Mouse (Mus musculus) intestine, embryonic 15.5 days (tissue): ENCODE results near the gene Slc35d2. TPM values are rescaled to one million over a fixed set of nuclear protein-coding genes. Genes with fewer than 3 reads are reported as not detected.

Source experiments
- ATAC-seq: fragments of 200-750 bp; cut with Nextera tagmentation; 2 replicates; pipeline ENCODE4 v1.8.0; 2017; ENCODE audit warnings: moderate TSS enrichment, moderate library complexity
- H3K27ac ChIP-seq: fragments of 300-500 bp; sonication (generic); 2 replicates; pipeline ENCODE4 v1.5.1; 2015; ENCODE audit warnings: mild to moderate bottlenecking, inconsistent platforms
- H3K27me3 ChIP-seq: fragments of 300-500 bp; sonication (generic); replicated peaks from 2 replicates; pipeline ENCODE4 v1.6.1; 2015; ENCODE audit warnings: inconsistent platforms
- H3K36me3 ChIP-seq: fragments of 300-500 bp; sonication (generic); 2 replicates; pipeline ENCODE4 v1.6.1; 2015; ENCODE audit warnings: inconsistent platforms
- H3K4me1 ChIP-seq: fragments of 300-500 bp; sonication (generic); replicated peaks from 2 replicates; pipeline ENCODE4 v1.6.1; 2015; ENCODE audit warnings: inconsistent platforms
- H3K4me2 ChIP-seq: fragments of 300-500 bp; sonication (generic); replicated peaks from 2 replicates; pipeline ENCODE4 v1.6.1; 2015; ENCODE audit warnings: mild to moderate bottlenecking, inconsistent platforms
- H3K4me3 ChIP-seq: fragments of 300-500 bp; sonication (generic); replicated peaks from 2 replicates; pipeline ENCODE4 v1.5.1; 2015; ENCODE audit warnings: inconsistent platforms
- H3K9ac ChIP-seq: fragments of 300-500 bp; sonication (generic); 2 replicates; pipeline ENCODE4 v1.6.1; 2015; ENCODE audit warnings: inconsistent platforms
- H3K9me3 ChIP-seq: fragments of 300-500 bp; sonication (generic); 2 replicates; pipeline ENCODE4 v1.6.1; 2016; ENCODE audit warnings: inconsistent platforms
- WGBS: fragments of 180-500 bp; shearing (Covaris S2); methylation state at CpG from one replicate; pipeline ENCODE4 v1.1.7; 2015; 5-methylcytosine and 5-hydroxymethylcytosine counted together
- polyA plus RNA-seq: library from polyadenylated mRNA; unstranded; fragments of >200 nt; fragmentation: Nextera tagmentation; extraction: Ambion mirVana; gene quantifications from 2 replicates; pipeline ENCODE4 v1.2.1, GENCODE M21; 2015

Slc35d2 gene
- polyA plus RNA-seq, 1 experiment from 2014 or later: 6.7 TPM

DNA sequence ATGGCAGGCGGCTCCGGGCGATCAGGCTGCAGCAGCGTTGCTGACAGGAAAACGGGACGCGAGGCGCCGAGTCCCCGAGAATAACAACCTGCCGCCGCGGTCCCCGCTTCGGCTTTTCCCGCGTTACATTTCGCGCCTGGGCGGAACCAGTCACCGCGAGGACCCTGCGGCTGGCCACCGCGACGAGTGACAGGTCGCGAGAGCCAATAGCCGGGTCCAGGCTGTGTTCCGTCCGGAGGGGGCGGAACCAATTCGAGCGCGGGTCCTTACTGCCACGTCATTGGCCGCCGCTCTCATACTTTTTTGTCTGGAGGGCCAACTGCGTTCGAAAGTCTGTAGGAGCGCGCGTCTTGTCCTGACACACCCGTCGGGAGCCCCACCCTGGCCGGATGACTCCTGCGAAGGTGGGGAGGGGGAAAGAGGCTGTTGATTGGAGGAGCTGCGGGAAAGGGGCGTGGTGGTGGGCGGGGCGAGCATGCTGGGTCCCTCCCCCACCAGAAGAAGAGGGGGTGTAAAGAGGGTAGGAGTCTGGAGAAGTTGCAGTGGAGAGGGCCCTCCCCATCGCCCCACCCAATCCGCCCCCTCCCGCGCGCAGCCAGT is 24.0 kb upstream of the Slc35d2 start, which contains the start of gene Zfp367:
TSS of gene Zfp367 (minus strand) at position 120 of the 600 bp plus-strand sequence.
- Histone ChIP-seq H3K27me3 (no peaks in the 10 kb centered on the region), H3K27ac (peak within 1 kb of the TSS; percentile 94), H3K9ac (peak within 1 kb of the TSS; percentile 77), H3K9me3 (no peaks in the 10 kb centered on the region), H3K4me3 (peak within 1 kb of the TSS; percentile 97), H3K4me1 (peaks cover 7% of the 10 kb centered on the region), H3K36me3 (no peaks in the 10 kb centered on the region), H3K4me2 (peak within 1 kb of the TSS; percentile 93)
- peak; percentile 95 for ATAC-seq
- under 1% methylated on average over 56 of the region's 56 CpGs for WGBS

GRCm38 (mm10) chr13:64152671-64153082 is 23.5 kb upstream of the Slc35d2 start:
- Histone ChIP-seq H3K4me1 (peaks cover 7% of the 10 kb centered on the region), H3K27me3 (no peaks in the 10 kb centered on the region), H3K27ac (peak overlapping the region; percentile 94), H3K9me3 (no peaks in the 10 kb centered on the region), H3K4me3 (peak overlapping the region; percentile 97), H3K4me2 (peak overlapping the region; percentile 93), H3K36me3 (no peaks in the 10 kb centered on the region), H3K9ac (peak overlapping the region; percentile 77)
- under 1% methylated on average over 60 of the region's 61 CpGs for WGBS
- peak; percentile 39 for ATAC-seq

- peak; percentile 34 for ATAC-seq
- H3K4me2 ChIP-seq: peak overlapping the region; percentile 93
- no peaks in the 10 kb centered on the region for H3K36me3 ChIP-seq
- H3K27me3 ChIP-seq: no peaks in the 10 kb centered on the region
- peak overlapping the region; percentile 97 for H3K4me3 ChIP-seq
- WGBS: under 1% methylated on average over 41 of the region's 42 CpGs
- H3K4me1 ChIP-seq: peaks cover 7% of the 10 kb centered on the region
- H3K9me3 ChIP-seq: no peaks in the 10 kb centered on the region
- H3K27ac ChIP-seq: peak overlapping the region; percentile 94
- peak overlapping the region; percentile 77 for H3K9ac ChIP-seq
Observed at GRCm38 (mm10) chr13:64152241-64152669, 23.1 kb upstream of the Slc35d2 start.

DNA sequence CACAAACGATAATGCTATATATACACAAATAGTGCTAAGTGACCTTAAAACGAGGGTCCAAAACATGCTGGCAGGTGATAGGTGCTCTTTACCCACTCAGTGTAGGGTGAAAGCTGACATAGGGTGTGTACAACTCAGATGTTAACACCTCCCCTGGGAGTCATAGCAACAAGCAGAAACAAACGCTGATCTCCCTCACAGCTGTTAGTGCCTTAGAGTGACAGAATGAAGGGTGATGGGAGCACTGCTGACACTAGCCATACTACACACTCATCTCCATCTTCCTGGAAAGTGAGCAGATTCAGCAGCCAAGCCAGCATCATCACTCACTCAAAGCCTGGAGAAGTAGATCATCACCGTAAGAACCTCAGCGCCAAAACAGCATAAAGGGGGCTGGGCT is 21.0 kb upstream of the Slc35d2 start:
- H3K27me3 ChIP-seq: no peaks in the 10 kb centered on the region
- no peaks in the 10 kb centered on the region for H3K9me3 ChIP-seq
- ATAC-seq: no peak
- no peak overlapping the region for H3K4me3 ChIP-seq
- H3K4me1 ChIP-seq: peaks cover 5% of the 10 kb centered on the region
- no peak overlapping the region for H3K4me2 ChIP-seq
- WGBS: 61% methylated on average over 5 of the region's 5 CpGs
- H3K27ac ChIP-seq: no peak overlapping the region
- H3K36me3 ChIP-seq: no peaks in the 10 kb centered on the region
- H3K9ac ChIP-seq: no peak overlapping the region

DNA sequence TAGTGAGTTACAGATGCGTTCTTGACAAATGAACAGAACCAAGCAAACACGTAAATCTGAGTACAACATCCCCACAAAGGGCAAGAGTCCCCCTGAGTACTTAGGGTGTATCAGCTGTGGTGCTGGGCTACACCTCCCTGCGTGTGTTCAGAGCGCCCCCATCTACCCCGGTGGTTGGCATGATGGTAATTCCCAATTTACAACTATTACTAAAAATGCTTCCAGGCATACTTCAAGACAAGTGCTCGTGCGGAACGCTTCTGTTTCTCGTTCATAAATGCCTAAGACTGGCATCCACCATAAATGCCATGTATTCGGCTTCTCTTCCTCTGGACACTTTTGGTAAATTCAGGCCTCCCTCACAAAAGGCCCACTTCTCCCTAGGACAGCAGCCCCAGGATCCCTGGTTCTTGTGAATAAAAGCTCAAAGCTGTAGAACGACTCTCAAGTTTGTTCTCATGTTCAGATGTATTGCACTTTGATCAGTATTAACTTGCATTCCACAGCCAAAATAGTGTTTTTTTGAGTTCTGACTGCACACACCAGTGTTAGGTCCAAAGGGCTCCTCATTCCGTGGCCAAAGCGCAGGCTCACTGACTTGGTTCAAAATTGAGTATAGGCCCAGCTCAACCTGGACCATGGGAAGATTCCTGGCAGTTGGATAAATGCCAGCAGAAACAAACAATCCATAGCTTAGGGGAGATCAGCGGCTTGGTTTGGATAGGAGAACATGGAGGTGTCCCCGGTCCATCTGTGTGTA is 628 bp upstream of the Slc35d2 start:
- 0 out of 2 replicates have a peak, but pooled peaks cover 6% of the 10 kb centered on the region for H3K36me3 ChIP-seq
- H3K9me3 ChIP-seq: no peaks in the 10 kb centered on the region
- peak overlapping the region; percentile 66 for H3K4me3 ChIP-seq
- H3K4me1 ChIP-seq: 0 out of 2 replicates have a peak, but pooled peaks cover 6% of the 10 kb centered on the region
- H3K27me3 ChIP-seq: no peaks in the 10 kb centered on the region
- peak overlapping the region; percentile 74 for H3K9ac ChIP-seq
- H3K4me2 ChIP-seq: peak overlapping the region; percentile 87
- ATAC-seq: peak; percentile 92
- WGBS: 37% methylated on average over 15 of the region's 15 CpGs
- peak overlapping the region; percentile 28; the same call in 1 of the 2 replicates for H3K27ac ChIP-seq

- no peak overlapping the region for H3K9ac ChIP-seq
- no peak overlapping the region for H3K4me3 ChIP-seq
- no peak for ATAC-seq
Observed at GRCm38 (mm10) chr13:64126316-64126715, 2.9 kb downstream of the Slc35d2 start.

GRCm38 (mm10) chr13:64124886-64125285 is 4.3 kb downstream of the Slc35d2 start:
- ATAC-seq: no peak

More at GRCm38 (mm10) chr13:64126316-64126715, 2.9 kb downstream of the Slc35d2 start:
- no peaks in the 10 kb centered on the region for H3K27me3 ChIP-seq
- H3K4me2 ChIP-seq: no peak overlapping the region
- no peak overlapping the region for H3K27ac ChIP-seq
- H3K36me3 ChIP-seq: no peaks in the 10 kb centered on the region
- H3K9me3 ChIP-seq: no peaks in the 10 kb centered on the region
- 67% methylated on average over 4 of the region's 4 CpGs for WGBS
- 0 out of 2 replicates have a peak, but pooled peaks cover 6% of the 10 kb centered on the region for H3K4me1 ChIP-seq

GRCm38 (mm10) chr13:64123491-64124188 is 5.5 kb downstream of the Slc35d2 start:
- H3K4me3 ChIP-seq: no peak overlapping the region
- no peaks in the 10 kb centered on the region for H3K4me1 ChIP-seq
- H3K4me2 ChIP-seq: no peak overlapping the region
- no peaks in the 10 kb centered on the region for H3K27me3 ChIP-seq
- no peak overlapping the region for H3K27ac ChIP-seq
- no peaks in the 10 kb centered on the region for H3K9me3 ChIP-seq
- H3K9ac ChIP-seq: no peak overlapping the region
- WGBS: 37% methylated on average over 6 of the region's 6 CpGs
- no peak for ATAC-seq
- H3K36me3 ChIP-seq: no peaks in the 10 kb centered on the region

More at GRCm38 (mm10) chr13:64124886-64125285, 4.3 kb downstream of the Slc35d2 start:
- no peak overlapping the region for H3K4me2 ChIP-seq
- no peaks in the 10 kb centered on the region for H3K27me3 ChIP-seq
- no peaks in the 10 kb centered on the region for H3K36me3 ChIP-seq
- H3K27ac ChIP-seq: no peak overlapping the region
- WGBS: 97% methylated on average over 6 of the region's 6 CpGs
- H3K4me3 ChIP-seq: no peak overlapping the region
- 0 out of 2 replicates have a peak, but pooled peaks cover 4% of the 10 kb centered on the region for H3K4me1 ChIP-seq
- H3K9me3 ChIP-seq: no peaks in the 10 kb centered on the region
- no peak overlapping the region for H3K9ac ChIP-seq

DNA sequence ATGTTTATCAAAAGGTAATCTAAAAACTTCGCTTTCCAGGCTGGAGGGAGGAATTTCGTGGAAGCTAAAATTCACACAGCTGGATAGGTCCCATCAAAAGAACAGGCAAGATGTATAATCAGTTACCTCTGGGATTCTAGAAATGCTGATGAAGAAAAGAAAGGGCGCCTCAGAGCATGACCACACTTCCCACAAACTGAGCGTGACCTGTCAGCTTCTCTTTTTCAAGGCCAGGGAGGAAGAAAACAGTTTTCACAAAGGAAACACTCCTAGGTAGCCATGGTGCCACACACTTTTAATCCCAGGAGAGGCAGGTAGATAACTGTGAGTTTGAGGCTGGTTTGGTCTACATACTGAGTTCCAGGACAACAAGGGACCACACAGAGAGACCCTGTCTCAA is 8.4 kb downstream of the Slc35d2 start:
- WGBS: 69% methylated on average over 4 of the region's 4 CpGs
- ATAC-seq: no peak
- H3K9me3 ChIP-seq: no peaks in the 10 kb centered on the region

DNA sequence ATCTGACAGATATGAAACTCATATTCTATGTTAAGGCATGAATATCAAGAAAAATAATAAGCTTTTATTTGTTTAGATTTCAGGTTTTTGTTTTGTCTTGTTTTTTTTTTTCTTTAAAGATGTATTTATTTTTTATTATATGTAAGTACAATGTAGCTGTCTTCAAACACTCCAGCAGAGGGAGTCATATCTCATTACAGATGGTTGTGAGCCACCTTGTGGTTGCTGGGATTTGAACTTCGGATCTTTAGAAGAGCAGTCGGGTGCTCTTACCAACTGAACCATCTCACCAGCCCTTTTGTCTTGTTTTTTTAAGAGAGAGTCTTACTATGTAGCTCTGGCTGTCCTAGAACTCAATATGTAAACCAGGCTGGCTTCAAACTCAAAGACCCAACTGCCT is 11.7 kb downstream of the Slc35d2 start:
- 58% methylated on average over 2 of the region's 2 CpGs for WGBS
- ATAC-seq: no peak
- no peaks in the 10 kb centered on the region for H3K36me3 ChIP-seq
- H3K9me3 ChIP-seq: no peaks in the 10 kb centered on the region
- H3K4me1 ChIP-seq: no peaks in the 10 kb centered on the region
- H3K4me2 ChIP-seq: no peak overlapping the region
- no peak overlapping the region for H3K9ac ChIP-seq
- H3K27me3 ChIP-seq: no peaks in the 10 kb centered on the region
- H3K27ac ChIP-seq: no peak overlapping the region
- H3K4me3 ChIP-seq: no peak overlapping the region

More for the DNA sequence above, 8.4 kb downstream of the Slc35d2 start:
- no peaks in the 10 kb centered on the region for H3K36me3 ChIP-seq
- H3K27me3 ChIP-seq: no peaks in the 10 kb centered on the region
- no peak overlapping the region for H3K9ac ChIP-seq
- no peak overlapping the region for H3K27ac ChIP-seq
- H3K4me3 ChIP-seq: no peak overlapping the region
- no peak overlapping the region for H3K4me2 ChIP-seq
- H3K4me1 ChIP-seq: no peaks in the 10 kb centered on the region

DNA sequence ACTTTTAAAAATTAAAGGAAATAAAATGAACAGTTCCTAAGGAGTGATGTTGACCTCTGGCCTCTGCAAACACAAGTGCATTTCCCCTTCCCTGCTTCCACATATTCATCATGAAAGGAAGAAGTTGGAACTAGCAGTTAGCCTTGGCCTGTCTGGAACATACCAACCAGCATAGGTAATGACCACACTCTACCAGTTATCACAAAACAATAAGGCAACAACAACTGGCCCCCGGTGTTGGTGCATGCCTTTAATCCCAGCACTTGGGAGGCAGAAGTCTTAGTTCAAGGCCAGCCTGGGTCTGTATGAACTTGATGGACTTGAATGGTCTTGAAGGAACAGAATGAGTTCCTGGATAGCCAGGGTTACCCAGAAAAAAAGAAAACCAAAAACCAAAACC is 18.7 kb downstream of the Slc35d2 start:
- no peaks in the 10 kb centered on the region for H3K9me3 ChIP-seq
- H3K27ac ChIP-seq: no peak overlapping the region
- 0 out of 2 replicates have a peak, but pooled peaks cover 4% of the 10 kb centered on the region for H3K4me1 ChIP-seq
- no peak overlapping the region for H3K4me3 ChIP-seq
- H3K27me3 ChIP-seq: no peaks in the 10 kb centered on the region
- no peak for ATAC-seq
- H3K36me3 ChIP-seq: no peaks in the 10 kb centered on the region
- no peak overlapping the region for H3K4me2 ChIP-seq
- WGBS: 75% methylated on average over 1 of the region's 1 CpGs
- H3K9ac ChIP-seq: no peak overlapping the region

DNA sequence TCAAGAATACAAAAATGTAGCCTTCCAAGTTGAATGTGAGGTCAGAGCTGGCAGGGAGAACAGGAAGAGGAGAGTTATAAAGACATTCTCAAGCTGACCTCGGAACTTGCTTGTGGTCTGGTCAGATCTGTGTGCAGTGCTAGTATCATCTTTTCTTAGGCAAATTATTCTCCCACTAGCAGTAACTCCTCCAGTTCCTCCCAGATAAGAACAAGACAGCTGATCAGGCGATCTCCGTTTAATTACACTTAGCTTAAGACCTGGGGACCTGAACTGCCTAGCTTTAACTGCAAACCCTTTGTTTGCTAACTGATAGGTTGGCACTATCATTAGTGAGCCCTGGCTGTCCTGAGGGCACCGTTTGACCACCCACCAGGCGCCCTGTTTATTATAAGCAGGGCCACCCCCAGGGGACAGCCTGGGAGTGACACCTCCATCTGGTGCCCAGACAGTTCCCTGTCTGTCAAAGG is 20.8 kb downstream of the Slc35d2 start:
- Histone ChIP-seq H3K27ac (no peak overlapping the region), H3K4me3 (no peak overlapping the region), H3K9me3 (no peaks in the 10 kb centered on the region), H3K27me3 (no peaks in the 10 kb centered on the region), H3K36me3 (no peaks in the 10 kb centered on the region), H3K4me2 (no peak overlapping the region), H3K4me1 (0 out of 2 replicates have a peak, but pooled peaks cover 4% of the 10 kb centered on the region), H3K9ac (no peak overlapping the region)
- no peak for ATAC-seq
- 19% methylated on average over 5 of the region's 5 CpGs for WGBS
